Mouse (Mus musculus) limb, embryonic 12.5 days (tissue): ENCODE measurements around the gene Tut1. TPM values are rescaled to one million over a fixed set of nuclear protein-coding genes. Genes with fewer than 3 reads are reported as not detected.

Experiments
- ATAC-seq: fragments of 200-750 bp; cut with Nextera tagmentation; 2 replicates; pipeline ENCODE4 v1.8.0; 2017; ENCODE audit warnings: low read depth, moderate TSS enrichment; ENCODE audit not compliant: insufficient number of reproducible peaks, insufficient read depth, low FRiP score, low TSS enrichment
- H3K27ac ChIP-seq: fragments of 300-500 bp; sonication (generic); 2 replicates; pipeline ENCODE4 v1.5.1; 2016; ENCODE audit warnings: mild to moderate bottlenecking, moderate library complexity
- H3K27me3 ChIP-seq: fragments of 300-500 bp; sonication (generic); 2 replicates; pipeline ENCODE4 v1.6.1; 2016; ENCODE audit warnings: mild to moderate bottlenecking, moderate library complexity
- H3K36me3 ChIP-seq: fragments of 300-500 bp; sonication (generic); 2 replicates; pipeline ENCODE4 v1.6.1; 2016; ENCODE audit warnings: mild to moderate bottlenecking, moderate library complexity
- H3K4me1 ChIP-seq: fragments of 300-500 bp; sonication (generic); replicated peaks from 2 replicates; pipeline ENCODE4 v1.6.1; 2016
- H3K4me2 ChIP-seq: fragments of 300-500 bp; sonication (generic); 2 replicates; pipeline ENCODE4 v1.6.1; 2016; ENCODE audit warnings: mild to moderate bottlenecking, moderate library complexity
- H3K4me3 ChIP-seq: fragments of 300-500 bp; sonication (generic); replicated peaks from 2 replicates; pipeline ENCODE4 v1.5.1; 2016; ENCODE audit warnings: mild to moderate bottlenecking
- H3K9ac ChIP-seq: fragments of 300-500 bp; sonication (generic); replicated peaks from 2 replicates; pipeline ENCODE4 v1.6.1; 2016; ENCODE audit warnings: mild to moderate bottlenecking, moderate library complexity
- H3K9me3 ChIP-seq: fragments of 300-500 bp; sonication (generic); 2 replicates; pipeline ENCODE4 v1.6.1; 2016; ENCODE audit warnings: mild to moderate bottlenecking, moderate library complexity
- WGBS: fragments of 180-500 bp; shearing (Covaris S2); methylation state at CpG from one replicate; pipeline ENCODE4 v1.1.7; 2016; 5-methylcytosine and 5-hydroxymethylcytosine counted together
- polyA plus RNA-seq: library from polyadenylated mRNA; unstranded; fragments of >200 nt; fragmentation: Nextera tagmentation; extraction: Ambion mirVana; gene quantifications from 2 replicates; pipeline ENCODE4 v1.2.1, GENCODE M21; 2016

Tut1 gene
- polyA plus RNA-seq, 1 experiment from 2014 or later = 39.7 TPM

- H3K4me1 ChIP-seq = peaks cover 37% of the 10 kb centered on the region
- H3K36me3 ChIP-seq = peaks cover 17% of the 10 kb centered on the region
- H3K4me2 ChIP-seq = no peak overlapping the region
- H3K9me3 ChIP-seq = no peaks in the 10 kb centered on the region
- H3K4me3 ChIP-seq = no peak overlapping the region
- ATAC-seq = no peak
- WGBS = 24% methylated on average over 7 of the region's 7 CpGs
- no peaks in the 10 kb centered on the region for H3K27me3 ChIP-seq
- no peak overlapping the region for H3K9ac ChIP-seq
- peak overlapping the region; percentile 41; the same call in 1 of the 2 replicates for H3K27ac ChIP-seq
These were observed 30.7 kb downstream of the Tut1 start for GRCm38 (mm10) chr19:8984255-8984868.

- no peak overlapping the region for H3K27ac ChIP-seq
- H3K4me1 ChIP-seq = peaks cover 42% of the 10 kb centered on the region
- no peak overlapping the region for H3K4me2 ChIP-seq
- no peak overlapping the region for H3K9ac ChIP-seq
- no peaks in the 10 kb centered on the region for H3K9me3 ChIP-seq
- 77% methylated on average over 5 of the region's 5 CpGs for WGBS
- peaks cover 3% of the 10 kb centered on the region; the same call in 1 of the 2 replicates for H3K36me3 ChIP-seq
- H3K4me3 ChIP-seq = no peak overlapping the region
- no peaks in the 10 kb centered on the region for H3K27me3 ChIP-seq
- no peak for ATAC-seq
These were observed 32.2 kb downstream of the Tut1 start for GRCm38 (mm10) chr19:8985891-8986290.

- 51% methylated on average over 2 of the region's 2 CpGs for WGBS
- H3K4me2 ChIP-seq = peak overlapping the region; percentile 79; the same call in 1 of the 2 replicates
- H3K36me3 ChIP-seq = no peaks in the 10 kb centered on the region
- H3K27me3 ChIP-seq = no peaks in the 10 kb centered on the region
- no peak for ATAC-seq
- no peak overlapping the region for H3K9ac ChIP-seq
- H3K4me1 ChIP-seq = peaks cover 61% of the 10 kb centered on the region
- H3K27ac ChIP-seq = peak overlapping the region; percentile 96; the same call in 1 of the 2 replicates
- H3K4me3 ChIP-seq = no peak overlapping the region
- H3K9me3 ChIP-seq = no peaks in the 10 kb centered on the region
These were observed 34.2 kb downstream of the Tut1 start for GRCm38 (mm10) chr19:8987816-8988215.

GRCm38 (mm10) chr19:8988346-8989065 lies 34.9 kb downstream of the Tut1 start:
- peaks cover 62% of the 10 kb centered on the region for H3K4me1 ChIP-seq

GRCm38 (mm10) chr19:8989066-8989566 lies 35.5 kb downstream of the Tut1 start, which contains the start of gene Ahnak:
Gene Ahnak (plus strand): TSS chr19:8989284.
- Histone ChIP-seq H3K9ac (peak within 1 kb of the TSS; percentile 88), H3K27me3 (no peaks in the 10 kb centered on the region), H3K4me3 (peak within 1 kb of the TSS; percentile 81), H3K4me2 (peak within 1 kb of the TSS; percentile 79), H3K4me1 (peaks cover 58% of the 10 kb centered on the region), H3K36me3 (no peaks in the 10 kb centered on the region), H3K9me3 (no peaks in the 10 kb centered on the region), H3K27ac (peak within 1 kb of the TSS; percentile 96)
- ATAC-seq = peak; percentile 48
- under 1% methylated on average over 41 of the region's 42 CpGs for WGBS

More at GRCm38 (mm10) chr19:8988346-8989065, 34.9 kb downstream of the Tut1 start:
- H3K27ac ChIP-seq = peak overlapping the region; percentile 96
- peak overlapping the region; percentile 79 for H3K4me2 ChIP-seq
- WGBS = 7% methylated on average over 15 of the region's 15 CpGs
- no peaks in the 10 kb centered on the region for H3K27me3 ChIP-seq
- H3K9ac ChIP-seq = peak overlapping the region; percentile 88
- H3K9me3 ChIP-seq = no peaks in the 10 kb centered on the region
- H3K4me3 ChIP-seq = peak overlapping the region; percentile 81
- no peaks in the 10 kb centered on the region for H3K36me3 ChIP-seq
- ATAC-seq = no peak

GRCm38 (mm10) chr19:8989567-8990431 lies 36.2 kb downstream of the Tut1 start:
- no peaks in the 10 kb centered on the region for H3K27me3 ChIP-seq
- peak overlapping the region; percentile 88 for H3K9ac ChIP-seq
- peak overlapping the region; percentile 96 for H3K27ac ChIP-seq
- H3K4me1 ChIP-seq = peaks cover 51% of the 10 kb centered on the region
- peak; percentile 84 for ATAC-seq
- H3K9me3 ChIP-seq = no peaks in the 10 kb centered on the region
- WGBS = under 1% methylated on average over 53 of the region's 53 CpGs
- H3K4me3 ChIP-seq = peak overlapping the region; percentile 81
- H3K36me3 ChIP-seq = no peaks in the 10 kb centered on the region
- peak overlapping the region; percentile 79 for H3K4me2 ChIP-seq

GRCm38 (mm10) chr19:8990432-8991102 lies 36.9 kb downstream of the Tut1 start:
- H3K4me2 ChIP-seq = peak overlapping the region; percentile 79
- peak overlapping the region; percentile 96 for H3K27ac ChIP-seq
- H3K27me3 ChIP-seq = no peaks in the 10 kb centered on the region
- H3K4me3 ChIP-seq = peak overlapping the region; percentile 81
- peak; percentile 81 for ATAC-seq
- H3K4me1 ChIP-seq = peaks cover 47% of the 10 kb centered on the region
- H3K9me3 ChIP-seq = no peaks in the 10 kb centered on the region
- H3K36me3 ChIP-seq = no peaks in the 10 kb centered on the region
- peak overlapping the region; percentile 88 for H3K9ac ChIP-seq
- 12% methylated on average over 15 of the region's 15 CpGs for WGBS

- WGBS = 69% methylated on average over 4 of the region's 4 CpGs
- Histone ChIP-seq H3K36me3 (no peaks in the 10 kb centered on the region), H3K9me3 (no peaks in the 10 kb centered on the region), H3K27me3 (no peaks in the 10 kb centered on the region), H3K4me1 (peaks cover 47% of the 10 kb centered on the region), H3K9ac (0 out of 2 replicates have a peak overlapping the region, but pooled peaks have one; percentile 88), H3K27ac (peak overlapping the region; percentile 96), H3K4me3 (peak overlapping the region; percentile 81), H3K4me2 (peak overlapping the region; percentile 79)
- no peak for ATAC-seq
These were observed 37.7 kb downstream of the Tut1 start for GRCm38 (mm10) chr19:8991245-8991870.

- H3K27ac ChIP-seq = peak overlapping the region; percentile 96
- no peaks in the 10 kb centered on the region for H3K9me3 ChIP-seq
- no peaks in the 10 kb centered on the region for H3K36me3 ChIP-seq
- peak overlapping the region; percentile 79 for H3K4me2 ChIP-seq
- WGBS = 85% methylated on average over 13 of the region's 13 CpGs
- H3K4me1 ChIP-seq = peaks cover 50% of the 10 kb centered on the region
- no peak overlapping the region for H3K9ac ChIP-seq
- H3K27me3 ChIP-seq = no peaks in the 10 kb centered on the region
- ATAC-seq = no peak
- H3K4me3 ChIP-seq = peak overlapping the region; percentile 81
These were observed 38.5 kb downstream of the Tut1 start for GRCm38 (mm10) chr19:8991871-8992735.
